Mouse (Mus musculus): ENCODE measurements around the gene Dock10. TPM values are rescaled to one million over a fixed set of nuclear protein-coding genes. Genes with fewer than 3 reads are reported as not detected.
A peak's percentile ranks its signal among the peaks of the same experiment; 100 is the strongest.

Dock10 gene
- polyA plus RNA-seq (2012; fragmentation: generic; extraction: Trizol): 0.04 TPM

DNA sequence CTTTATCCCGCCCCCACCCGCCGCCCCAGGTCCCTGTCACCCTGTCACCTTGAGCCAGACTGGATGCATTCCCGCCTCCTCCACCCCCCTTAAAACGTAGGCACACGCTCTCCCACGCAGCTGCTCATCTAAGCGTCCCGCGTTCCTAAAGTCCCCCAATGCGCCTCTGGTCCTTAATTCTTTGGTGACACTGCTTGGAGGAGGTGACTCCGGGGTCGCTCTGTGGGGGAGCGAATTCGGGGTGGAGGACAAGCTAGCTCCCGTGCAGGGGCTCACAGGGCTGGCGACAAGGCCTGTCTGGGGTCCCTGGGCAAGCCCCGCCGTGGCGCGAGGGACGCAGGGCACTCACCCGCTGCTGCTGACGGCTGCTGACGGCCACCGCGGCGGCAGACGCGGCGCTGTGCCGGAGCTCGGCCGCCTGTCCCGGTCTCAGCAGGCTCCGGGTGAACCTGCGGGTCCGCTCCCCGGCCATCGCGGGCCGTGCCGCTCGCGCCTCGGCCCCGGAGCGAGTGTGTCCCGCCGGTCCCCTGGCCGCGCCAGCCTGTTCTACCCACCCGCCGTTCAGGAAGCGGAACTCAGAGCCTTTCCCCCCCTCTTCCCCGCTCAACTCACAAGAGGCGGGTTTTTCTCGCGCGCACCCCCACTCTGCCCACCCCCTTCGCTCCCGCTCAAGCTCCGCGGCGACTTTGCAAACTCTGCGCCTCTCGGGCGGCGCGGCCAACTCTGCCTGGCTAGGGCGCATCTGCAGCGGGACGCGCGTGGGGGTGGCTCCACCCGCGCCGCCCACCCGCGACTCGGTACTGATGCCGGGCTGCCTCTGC is at the start of gene Dock10:
Dock10 (minus strand) TSS at position 551 of the 821 bp plus-strand sequence.
- TF ChIP-seq MYOG (IDR thresholded peaks at IDR 0.05; ENCODE audit: control insufficient read depth in 1 of 3, insufficient read depth in 1 of 3, insufficient read length in 2 of 3, low read depth in 2 of 3) (peak in 1 of 3 experiments; percentile 10), REST (IDR thresholded peaks at IDR 0.05; ENCODE audit: insufficient read depth, insufficient read length) (no peak), SRF (IDR thresholded peaks at IDR 0.05; ENCODE audit: control insufficient read depth, insufficient read length, low read depth) (no peak)

GRCm38 (mm10) chr1:80806835-80807398 is 48.6 kb upstream of the Dock10 start:
- H3K27me3 ChIP-seq (ENCODE audit: control insufficient read depth, insufficient read depth, insufficient read length): no peaks in the 10 kb centered on the region
- no peak overlapping the region for H3ac ChIP-seq (ENCODE audit: control insufficient read depth, insufficient read length)

More for the DNA sequence above, at the start of gene Dock10:
- no peaks in the 10 kb centered on the region for H3K36me3 ChIP-seq (ENCODE audit: control insufficient read depth, insufficient read depth)
- H3K4me2 ChIP-seq (ENCODE audit: low read depth): peak within 1 kb of the TSS; percentile 84
- H3K4me3 ChIP-seq: peak within 1 kb of the TSS; percentile 5
- no peak within 1 kb of the TSS for H3ac ChIP-seq (ENCODE audit: control insufficient read depth, insufficient read length)
- no peaks in the 10 kb centered on the region for H3K79me2 ChIP-seq (ENCODE audit: control insufficient read depth, insufficient read depth)
- H3K27me3 ChIP-seq (ENCODE audit: control insufficient read depth, insufficient read depth, insufficient read length): peaks cover 7% of the 10 kb centered on the region

DNA sequence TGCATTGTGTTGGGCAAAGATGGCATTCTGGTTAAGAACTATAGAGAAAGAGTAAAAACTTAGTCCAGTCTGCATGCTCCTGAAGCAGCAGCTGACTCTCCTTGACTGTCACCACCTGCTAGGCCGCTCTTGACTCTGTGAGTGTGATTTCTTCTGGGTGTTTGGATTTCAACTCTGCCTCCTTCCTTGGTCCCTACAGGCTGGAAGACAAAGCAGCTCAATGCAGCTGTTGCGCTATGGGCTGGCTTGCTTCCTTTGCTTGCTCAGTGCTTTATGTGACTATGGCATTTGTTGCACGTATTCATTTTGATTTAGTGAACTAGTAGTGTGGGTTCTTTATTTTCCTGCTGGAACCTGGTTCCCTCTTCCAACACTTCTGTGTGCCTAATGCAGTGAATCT is 43.7 kb upstream of the Dock10 start:
- TF ChIP-seq USF1 (IDR thresholded peaks at IDR 0.05; ENCODE audit: low read depth) (no peak), MYOD1 (IDR thresholded peaks at IDR 0.05; ENCODE audit: control insufficient read depth in 1 of 3, insufficient read length in 2 of 3, low read depth in 2 of 3) (peak in 1 of 3 experiments; percentile 22)
- Histone ChIP-seq H3ac (ENCODE audit: control insufficient read depth, insufficient read length) (no peak overlapping the region), H3K36me3 (ENCODE audit: control insufficient read depth, insufficient read depth) (no peaks in the 10 kb centered on the region), H3K79me2 (ENCODE audit: control insufficient read depth, insufficient read depth) (no peaks in the 10 kb centered on the region), H3K4me3 (no peak overlapping the region), H3K27me3 (ENCODE audit: control insufficient read depth, insufficient read depth, insufficient read length) (no peaks in the 10 kb centered on the region), H3K4me2 (ENCODE audit: low read depth) (no peak overlapping the region)

More at GRCm38 (mm10) chr1:80806835-80807398, 48.6 kb upstream of the Dock10 start:
- Histone ChIP-seq H3K4me2 (ENCODE audit: low read depth) (no peak overlapping the region), H3K79me2 (ENCODE audit: control insufficient read depth, insufficient read depth) (no peaks in the 10 kb centered on the region), H3K4me3 (no peak overlapping the region), H3K36me3 (ENCODE audit: control insufficient read depth, insufficient read depth) (no peaks in the 10 kb centered on the region)
- TF ChIP-seq SRF (IDR thresholded peaks at IDR 0.05; ENCODE audit: control insufficient read depth, insufficient read length, low read depth) (no peak), TCF12 (IDR thresholded peaks at IDR 0.05; ENCODE audit: insufficient read depth, poor library complexity, severe bottlenecking) (no peak), MYOD1 (IDR thresholded peaks at IDR 0.05; ENCODE audit: control insufficient read depth in 1 of 3, insufficient read length in 2 of 3, low read depth in 2 of 3) (peak in 1 of 3 experiments; percentile 30), POLR2A (IDR thresholded peaks at IDR 0.05; ENCODE audit: insufficient read length, low read depth) (no peak), POLR2AphosphoS2 (IDR thresholded peaks at IDR 0.05; ENCODE audit: insufficient read length, low read depth) (no peak), REST (IDR thresholded peaks at IDR 0.05; ENCODE audit: insufficient read depth, insufficient read length) (no peak)

DNA sequence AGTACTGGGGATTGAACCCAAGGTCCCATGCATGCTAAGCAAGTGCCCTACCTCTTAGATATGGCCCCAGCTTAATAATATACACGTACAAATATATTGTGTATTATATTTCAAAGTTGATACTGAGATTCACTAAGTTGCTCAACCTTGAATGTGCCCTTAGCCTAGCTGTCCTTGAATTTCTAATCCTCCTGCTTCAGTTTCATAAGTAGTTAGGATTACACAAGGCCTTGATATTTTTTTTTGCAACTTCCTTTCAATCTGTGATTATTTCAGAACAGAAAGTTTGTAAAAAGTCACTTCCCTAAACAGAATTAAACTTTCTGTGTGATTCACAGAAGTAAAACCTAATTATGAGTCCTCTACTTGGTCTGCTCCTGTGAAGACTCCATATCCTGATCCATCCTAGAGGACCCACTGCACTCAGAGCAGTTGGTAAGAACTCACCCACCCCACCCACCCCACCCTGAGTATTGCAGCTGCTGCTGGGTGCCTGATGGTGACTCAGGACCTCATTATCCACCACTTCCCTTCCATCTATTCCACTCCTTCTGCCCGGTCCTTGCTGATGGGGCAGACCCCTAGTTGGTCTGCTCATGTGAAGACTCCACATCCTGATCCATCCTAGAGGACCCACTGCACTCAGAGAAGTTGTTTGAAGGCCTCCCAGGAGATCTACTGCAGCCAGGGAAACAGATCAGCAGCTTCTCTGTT is 26.9 kb upstream of the Dock10 start:
- Histone ChIP-seq H3K27me3 (ENCODE audit: control insufficient read depth, insufficient read depth, insufficient read length) (no peaks in the 10 kb centered on the region), H3ac (ENCODE audit: control insufficient read depth, insufficient read length) (no peak overlapping the region), H3K36me3 (ENCODE audit: control insufficient read depth, insufficient read depth) (no peaks in the 10 kb centered on the region), H3K4me3 (no peak overlapping the region), H3K4me2 (ENCODE audit: low read depth) (no peak overlapping the region), H3K79me2 (ENCODE audit: control insufficient read depth, insufficient read depth) (no peaks in the 10 kb centered on the region)
- no peak for TF ChIP-seq USF1 (IDR thresholded peaks at IDR 0.05; ENCODE audit: low read depth)
- TF ChIP-seq POLR2A (IDR thresholded peaks at IDR 0.05; ENCODE audit: insufficient read length, low read depth): no peak
- no peak for TF ChIP-seq MAX (IDR thresholded peaks at IDR 0.05; ENCODE audit: low read depth)
- no peak for TF ChIP-seq MYOD1 (IDR thresholded peaks at IDR 0.05; ENCODE audit: control insufficient read depth in 1 of 3, insufficient read length in 2 of 3, low read depth in 2 of 3)
- TF ChIP-seq CEBPB (IDR thresholded peaks at IDR 0.05; ENCODE audit: insufficient read depth, poor library complexity, severe bottlenecking): no peak
- no peak for TF ChIP-seq SRF (IDR thresholded peaks at IDR 0.05; ENCODE audit: control insufficient read depth, insufficient read length, low read depth)
- TF ChIP-seq E2F4 (IDR thresholded peaks at IDR 0.05; ENCODE audit: insufficient read depth): no peak
- no peak for TF ChIP-seq REST (IDR thresholded peaks at IDR 0.05; ENCODE audit: insufficient read depth, insufficient read length)
- no peak for TF ChIP-seq TCF3 (IDR thresholded peaks at IDR 0.05; ENCODE audit: insufficient read length, low read depth)
- no peak for TF ChIP-seq MYOG (IDR thresholded peaks at IDR 0.05; ENCODE audit: control insufficient read depth in 1 of 3, insufficient read depth in 1 of 3, insufficient read length in 2 of 3, low read depth in 2 of 3)
- no peak for TF ChIP-seq POLR2AphosphoS2 (IDR thresholded peaks at IDR 0.05; ENCODE audit: insufficient read length, low read depth)
- no peak for TF ChIP-seq TCF12 (IDR thresholded peaks at IDR 0.05; ENCODE audit: insufficient read depth, poor library complexity, severe bottlenecking)

- Histone ChIP-seq H3K4me3 (no peak overlapping the region), H3ac (ENCODE audit: control insufficient read depth, insufficient read length) (no peak overlapping the region), H3K79me2 (ENCODE audit: control insufficient read depth, insufficient read depth) (no peaks in the 10 kb centered on the region), H3K36me3 (ENCODE audit: control insufficient read depth, insufficient read depth) (no peaks in the 10 kb centered on the region), H3K4me2 (ENCODE audit: low read depth) (no peak overlapping the region), H3K27me3 (ENCODE audit: control insufficient read depth, insufficient read depth, insufficient read length) (no peaks in the 10 kb centered on the region)
- TF ChIP-seq POLR2AphosphoS2 (IDR thresholded peaks at IDR 0.05; ENCODE audit: insufficient read length, low read depth) (no peak), CEBPB (IDR thresholded peaks at IDR 0.05; ENCODE audit: insufficient read depth, poor library complexity, severe bottlenecking) (no peak), MYOD1 (IDR thresholded peaks at IDR 0.05; ENCODE audit: control insufficient read depth in 1 of 3, insufficient read length in 2 of 3, low read depth in 2 of 3) (no peak), SRF (IDR thresholded peaks at IDR 0.05; ENCODE audit: control insufficient read depth, insufficient read length, low read depth) (no peak), E2F4 (IDR thresholded peaks at IDR 0.05; ENCODE audit: insufficient read depth) (no peak), TCF3 (IDR thresholded peaks at IDR 0.05; ENCODE audit: insufficient read length, low read depth) (no peak), TCF12 (IDR thresholded peaks at IDR 0.05; ENCODE audit: insufficient read depth, poor library complexity, severe bottlenecking) (no peak), MAX (IDR thresholded peaks at IDR 0.05; ENCODE audit: low read depth) (no peak), REST (IDR thresholded peaks at IDR 0.05; ENCODE audit: insufficient read depth, insufficient read length) (no peak), MYOG (IDR thresholded peaks at IDR 0.05; ENCODE audit: control insufficient read depth in 1 of 3, insufficient read depth in 1 of 3, insufficient read length in 2 of 3, low read depth in 2 of 3) (no peak), POLR2A (IDR thresholded peaks at IDR 0.05; ENCODE audit: insufficient read length, low read depth) (no peak), USF1 (IDR thresholded peaks at IDR 0.05; ENCODE audit: low read depth) (no peak)
These were observed 25.8 kb upstream of the Dock10 start for GRCm38 (mm10) chr1:80784155-80784554.
